Mouse (Mus musculus) gastrocnemius, postnatal 4 days (tissue): Measurements from ENCODE around the gene Olfr470. TPM values are rescaled to one million over a fixed set of nuclear protein-coding genes. Genes with fewer than 3 reads are reported as not detected.
"Not testable (repeated sequence)": the region's sequence is repeated elsewhere in the genome, so short reads cannot be mapped to it uniquely, and the experiment has no call there.

Experiments
- DNase-seq, 2 experiments: peaks; one replicate each; pipeline ENCODE4 v3.0.0; 2021 to 2022; ENCODE audit warnings: low spot score in 2 of 2, mixed read lengths in 2 of 2
- long read RNA-seq, 2 experiments: library from polyadenylated mRNA; stranded (forward); transcript quantifications; one replicate each; pipeline ENCODE4 v2.0.0; 2021
- total RNA-seq, 2 experiments: library from RNA; stranded (reverse); gene quantifications; 2 replicates each; pipeline ENCODE4 v1.2.3; 2021

The Olfr470 gene
- total RNA-seq, result not detected
- long read RNA-seq, experiment 1, result 0 reads
- long read RNA-seq, experiment 2, result 0 reads

GRCm38 (mm10) chr7:107847390-107847789, at the start of gene Olfr470:
TSS of gene Olfr470 (minus strand) at chr7:107847490.
- DNase-seq, result not testable (repeated sequence)

GRCm38 (mm10) chr7:107841719-107842118, 5.6 kb downstream of the Olfr470 start:
- no peak for DNase-seq

DNA sequence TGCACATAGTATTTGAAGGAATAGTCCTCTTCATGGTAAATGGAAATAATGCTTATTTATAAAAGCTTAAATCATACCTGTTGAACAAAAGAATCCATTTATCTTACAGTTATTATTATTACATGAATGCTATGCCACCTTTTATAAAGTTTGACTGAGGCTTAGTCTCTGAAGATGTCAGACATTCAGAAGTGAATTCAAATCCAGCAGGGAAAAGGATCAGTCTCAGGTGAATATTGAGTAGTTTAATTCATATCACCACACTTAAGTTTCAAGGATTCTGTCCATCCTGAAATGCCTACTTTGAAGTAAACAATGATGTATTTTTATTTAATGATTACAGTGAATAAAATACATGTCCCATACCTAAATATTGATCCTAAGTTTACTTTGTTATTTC, 21.8 kb downstream of the Olfr470 start, which contains the start of gene Olfr469:
TSS of gene Olfr469 (minus strand) at position 101 of the 400 bp plus-strand sequence.
- not testable (repeated sequence) for DNase-seq

- DNase-seq, result not testable (repeated sequence)
Observed at GRCm38 (mm10) chr7:107823867-107824266, 23.4 kb downstream of the Olfr470 start.

DNA sequence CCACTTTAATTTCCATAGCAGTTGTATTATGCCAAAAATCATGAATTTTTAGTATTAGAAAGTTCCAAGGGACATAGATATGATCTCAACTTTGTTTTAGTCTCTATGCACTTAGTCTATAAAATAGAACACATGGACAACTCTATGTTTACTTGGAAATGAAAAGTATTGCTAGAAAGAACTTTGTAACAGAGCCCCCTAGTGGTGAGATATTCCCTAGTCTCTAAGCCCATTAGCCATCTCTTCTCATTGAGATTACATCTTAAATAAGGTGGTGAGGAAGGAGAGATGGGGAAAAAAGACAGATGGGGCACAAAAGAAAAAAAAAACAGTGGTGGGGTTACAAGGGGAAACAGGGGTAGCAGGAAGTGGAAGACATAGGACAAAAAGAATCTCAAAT, 27.8 kb downstream of the Olfr470 start:
- DNase-seq, result no peak

- no peak for DNase-seq
Observed at GRCm38 (mm10) chr7:107811963-107812362, 35.3 kb downstream of the Olfr470 start, which contains the start of gene Olfr467. TSS of gene Olfr467 (plus strand) at chr7:107812263.

- DNase-seq, result no peak
Observed at GRCm38 (mm10) chr7:107802138-107802537, 45.2 kb downstream of the Olfr470 start.

- DNase-seq, result no peak
Observed at GRCm38 (mm10) chr7:107801108-107801507, 46.2 kb downstream of the Olfr470 start, which contains the start of gene Ovch2. TSS of gene Ovch2 (minus strand) at chr7:107801208.

GRCm38 (mm10) chr7:107796500-107796899, 50.8 kb downstream of the Olfr470 start:
- no peak for DNase-seq

Other genes with a start within 250 kb of the Olfr470 start
- not detected for gene 5330417H12Rik, start 222.3 kb downstream of the Olfr470 start, total RNA-seq
- gene Cyb5r2, start 89.5 kb downstream of the Olfr470 start, total RNA-seq, result under 1 TPM in 1 of 2 experiments, not detected in 1; 0.25 TPM
- not detected for gene Ovch2, start 46.3 kb downstream of the Olfr470 start, total RNA-seq
- not detected for gene Olfr467, start 35.2 kb downstream of the Olfr470 start, total RNA-seq
- gene Olfr469, start 21.9 kb downstream of the Olfr470 start, total RNA-seq, result not detected
- not detected for gene Olfr472, start 50.4 kb upstream of the Olfr470 start, total RNA-seq
- not detected for gene Olfr473, start 83.0 kb upstream of the Olfr470 start, total RNA-seq
- not detected for gene Olfr474, start 107.2 kb upstream of the Olfr470 start, total RNA-seq
- not detected for gene Olfr476, start 117.3 kb upstream of the Olfr470 start, total RNA-seq
- not detected for gene Olfr477, start 139.2 kb upstream of the Olfr470 start, total RNA-seq
- gene Olfr478, start 186.5 kb upstream of the Olfr470 start, total RNA-seq, result not detected
- gene Olfr479, start 203.2 kb upstream of the Olfr470 start, total RNA-seq, result not detected
- not detected for gene Olfr480, start 219.9 kb upstream of the Olfr470 start, total RNA-seq
- not detected for gene Olfr481, start 232.4 kb upstream of the Olfr470 start, total RNA-seq